Mouse (Mus musculus) mammary gland, adult 2 months (tissue): Measurements from ENCODE around the gene Tspan14. TPM values are rescaled to one million over a fixed set of nuclear protein-coding genes. Genes with fewer than 3 reads are reported as not detected.

Experiments
- polyA plus RNA-seq: library from polyadenylated mRNA; depleted of rRNA; stranded (reverse); fragments of >200 nt; gene quantifications from 2 replicates; pipeline ENCODE4 v1.2.3, GENCODE M21; 2012; ENCODE audit warnings: low replicate concordance; rRNA removed

Tspan14 gene
- polyA plus RNA-seq = 81.9 and 119 TPM in 2 replicates

DNA sequence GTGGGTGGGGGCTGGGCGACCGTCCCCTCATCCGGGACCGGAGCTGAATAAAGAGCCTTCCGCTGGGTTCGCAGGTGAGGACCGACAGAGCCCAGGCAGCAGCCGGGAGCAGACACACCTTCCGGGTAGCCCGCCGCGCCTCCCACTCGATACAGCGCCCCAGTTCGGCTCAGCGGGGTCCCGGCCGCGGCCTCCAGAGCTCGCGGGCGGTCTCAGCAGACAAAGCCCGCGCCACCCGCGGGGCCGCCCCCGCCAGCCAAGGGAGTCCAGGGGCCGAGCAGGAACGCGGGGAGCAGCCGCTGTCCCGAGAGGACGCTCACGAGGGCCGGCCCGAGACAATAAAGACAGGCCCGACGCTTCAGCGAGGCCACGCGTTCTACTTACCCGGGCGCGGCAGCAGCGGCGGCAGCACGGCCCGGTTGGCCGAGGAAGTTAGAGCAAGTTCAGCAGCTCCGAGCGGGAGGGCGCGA lies at the start of gene Tspan14:
TSS of gene Tspan14 (minus strand) at position 416 of the 470 bp plus-strand sequence.

DNA sequence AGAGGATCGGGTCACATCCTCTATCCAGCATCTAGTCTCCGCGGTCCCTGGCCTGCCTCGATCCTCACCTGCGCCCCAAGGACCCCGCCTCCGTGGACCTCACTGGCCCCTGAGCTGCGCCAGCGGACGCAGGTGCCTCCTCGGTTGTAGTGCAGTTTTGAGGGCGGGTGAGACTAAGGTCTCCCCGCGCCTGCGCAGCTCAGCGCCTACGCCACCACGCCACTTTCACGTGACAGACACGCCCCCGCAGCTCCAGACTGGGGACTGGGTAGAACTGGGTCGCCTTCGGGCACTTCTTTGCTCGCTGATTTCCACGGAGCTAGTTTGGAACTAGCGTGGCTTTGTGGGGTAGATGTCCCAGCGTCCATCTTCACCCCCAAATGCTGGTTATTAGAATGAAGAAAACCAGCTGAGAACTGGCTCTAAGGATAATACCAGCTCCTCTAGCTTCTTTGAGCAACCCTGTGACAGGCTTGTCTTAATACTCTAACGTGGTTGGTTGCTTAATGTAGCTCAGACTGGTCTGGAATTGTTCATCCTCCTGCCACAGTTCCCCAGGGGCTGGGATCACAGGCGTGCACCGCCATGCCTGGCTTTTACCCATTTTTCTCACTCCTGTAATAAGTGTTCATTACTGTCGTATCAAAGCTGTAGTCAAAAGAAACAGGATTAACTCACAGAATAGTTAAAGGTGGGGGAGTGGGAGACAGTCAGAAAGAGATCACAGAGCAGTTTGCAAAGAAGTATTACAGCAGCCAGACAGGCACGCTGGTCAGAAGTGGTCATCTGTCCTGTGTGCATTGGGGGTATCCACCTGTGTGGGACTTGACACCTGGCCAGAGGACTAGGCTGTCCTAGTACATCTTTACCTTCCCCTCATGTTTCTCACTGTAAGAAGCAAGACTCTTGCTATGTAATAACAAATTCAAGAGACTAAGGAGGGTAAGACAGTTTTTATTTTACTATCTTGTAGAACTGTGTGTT lies 47.3 kb upstream of the Tspan14 start, which contains the start of gene Fam213a:
TSS of gene Fam213a (minus strand) at position 159 of the 984 bp plus-strand sequence.

DNA sequence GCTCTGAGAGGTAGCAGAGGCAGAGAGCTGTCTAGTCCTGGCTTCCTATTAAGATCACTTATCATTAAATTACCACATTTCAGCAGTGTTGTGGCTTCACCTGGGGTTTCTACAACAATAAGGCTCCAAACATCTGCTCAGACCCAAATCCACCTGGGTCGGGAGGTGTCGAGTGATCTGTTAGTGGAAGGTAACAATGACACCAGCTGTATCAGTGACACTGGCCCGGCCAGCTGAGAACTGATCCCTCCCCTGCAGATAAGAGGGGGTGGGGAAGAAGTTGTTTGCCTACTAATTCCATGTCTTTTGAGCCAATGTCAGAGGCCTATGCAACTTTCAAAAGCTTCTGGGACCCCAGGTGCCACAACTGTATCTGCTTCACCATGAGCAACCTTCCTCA lies 73.4 kb downstream of the Tspan14 start, which contains the start of gene Sh2d4b:
TSS of gene Sh2d4b (minus strand) at position 71 of the 400 bp plus-strand sequence.

Other genes starting within 250 kb of the Tspan14 start
- gene Sh2d4b, start 73.5 kb downstream of the Tspan14 start, polyA plus RNA-seq = 0.50 and 0.55 TPM in 2 replicates
- gene Fam213a, start 47.0 kb upstream of the Tspan14 start, polyA plus RNA-seq = 60.8 and 61.0 TPM in 2 replicates
- not detected in 2 replicates for gene Dydc2, start 102.4 kb upstream of the Tspan14 start, polyA plus RNA-seq
- not detected in 2 replicates for gene Dydc1, start 106.1 kb upstream of the Tspan14 start, polyA plus RNA-seq
- 0.04 and 2.3 TPM in 2 replicates for gene Mat1a, start 138.2 kb upstream of the Tspan14 start, polyA plus RNA-seq
- 0.16 and 0.24 TPM in 2 replicates for gene Sftpa1, start 165.0 kb upstream of the Tspan14 start, polyA plus RNA-seq
- gene Mbl1, start 184.7 kb upstream of the Tspan14 start, polyA plus RNA-seq = 0.16 TPM in 1 of 2 replicates, not detected in the other
- gene Sftpd, start 218.3 kb upstream of the Tspan14 start, polyA plus RNA-seq = 0.10 TPM in 1 of 2 replicates, not detected in the other